Mouse (Mus musculus) bone marrow, adult 2 months (tissue): Measurements from ENCODE around the gene Kctd15. TPM values are rescaled to one million over a fixed set of nuclear protein-coding genes. Genes with fewer than 3 reads are reported as not detected.
A peak's percentile ranks its signal among the peaks of the same experiment; 100 is the strongest.

ENCODE experiments used
- H3K27ac ChIP-seq: fragments of 200-500 bp; 2 replicates; pipeline ENCODE4 v1.5.1; 2012; ENCODE audit warnings: low read depth, mild to moderate bottlenecking, control low read depth, inconsistent platforms, low read length; ENCODE audit not compliant: control insufficient read depth, poor library complexity, insufficient read depth
- H3K4me1 ChIP-seq: fragments of 200-500 bp; 2 replicates; pipeline ENCODE4 v1.6.1; 2011; ENCODE audit warnings: low read length; ENCODE audit not compliant: control insufficient read depth, insufficient read depth
- H3K4me3 ChIP-seq: fragments of 200-500 bp; replicated peaks from 2 replicates; pipeline ENCODE3; 2011; ENCODE audit warnings: mild to moderate bottlenecking, low read depth, low read length, control low read depth; ENCODE audit not compliant: control insufficient read depth
- CTCF ChIP-seq: fragments of 200-500 bp; IDR thresholded peaks from 2 replicates; pipeline ENCODE4 v1.5.1; 2011; ENCODE audit warnings: low read length, control low read depth; ENCODE audit not compliant: control insufficient read depth, insufficient read depth
- POLR2A ChIP-seq: fragments of 200-500 bp; IDR thresholded peaks from 2 replicates; pipeline ENCODE4 v1.6.1; 2011; ENCODE audit warnings: low read depth, mild to moderate bottlenecking, control low read depth, low read length, borderline replicate concordance; ENCODE audit not compliant: control insufficient read depth
- WGBS: fragments of 180-500 bp; shearing (Covaris S2); methylation state at CpG from one replicate; pipeline ENCODE4 v1.1.7; 2018; 5-methylcytosine and 5-hydroxymethylcytosine counted together
- polyA plus RNA-seq: library from polyadenylated mRNA; stranded (reverse); fragments of >200 nt; gene quantifications from 2 replicates; pipeline ENCODE4 v1.2.4, GENCODE M21; 2011; ENCODE audit warnings: low replicate concordance; ENCODE audit not compliant: missing spikeins, insufficient read depth, insufficient read length

The Kctd15 gene
- polyA plus RNA-seq, 1 experiment: 0.80 TPM

GRCm38 (mm10) chr7:34690111-34690510 lies 33.6 kb upstream of the Kctd15 start:
- 76% methylated on average over 13 of the region's 13 CpGs for WGBS
- H3K4me1 ChIP-seq: no peaks in the 10 kb centered on the region
- TF ChIP-seq CTCF (no peak), POLR2A (no peak)
- no peak overlapping the region for H3K27ac ChIP-seq
- no peak overlapping the region for H3K4me3 ChIP-seq

GRCm38 (mm10) chr7:34689028-34689427 lies 32.5 kb upstream of the Kctd15 start:
- WGBS: 39% methylated on average over 6 of the region's 6 CpGs
- no peak overlapping the region for H3K27ac ChIP-seq
- H3K4me1 ChIP-seq: no peaks in the 10 kb centered on the region
- no peak overlapping the region for H3K4me3 ChIP-seq
- TF ChIP-seq CTCF (no peak), POLR2A (no peak)

GRCm38 (mm10) chr7:34685801-34686200 lies 29.3 kb upstream of the Kctd15 start:
- WGBS: 26% methylated on average over 7 of the region's 7 CpGs
- Histone ChIP-seq H3K4me3 (no peak overlapping the region), H3K4me1 (no peaks in the 10 kb centered on the region), H3K27ac (no peak overlapping the region)
- TF ChIP-seq POLR2A: no peak

- no peaks in the 10 kb centered on the region for H3K4me1 ChIP-seq
- no peak overlapping the region for H3K27ac ChIP-seq
- WGBS: 59% methylated on average over 4 of the region's 4 CpGs
- H3K4me3 ChIP-seq: no peak overlapping the region
- TF ChIP-seq POLR2A (no peak), CTCF (no peak)
Measured at GRCm38 (mm10) chr7:34685176-34685575, 28.6 kb upstream of the Kctd15 start.

GRCm38 (mm10) chr7:34680771-34681421 lies 24.4 kb upstream of the Kctd15 start:
- H3K27ac ChIP-seq: no peak overlapping the region
- WGBS: 69% methylated on average over 15 of the region's 15 CpGs
- no peaks in the 10 kb centered on the region for H3K4me1 ChIP-seq
- TF ChIP-seq CTCF (no peak), POLR2A (no peak)
- no peak overlapping the region for H3K4me3 ChIP-seq

GRCm38 (mm10) chr7:34679886-34680285 lies 23.4 kb upstream of the Kctd15 start:
- H3K27ac ChIP-seq: no peak overlapping the region
- no peaks in the 10 kb centered on the region for H3K4me1 ChIP-seq
- H3K4me3 ChIP-seq: no peak overlapping the region
- WGBS: 38% methylated on average over 2 of the region's 2 CpGs
- TF ChIP-seq POLR2A (no peak), CTCF (no peak)

GRCm38 (mm10) chr7:34675831-34676514 lies 19.4 kb upstream of the Kctd15 start:
- H3K4me3 ChIP-seq: no peak overlapping the region
- no peak overlapping the region for H3K27ac ChIP-seq
- TF ChIP-seq CTCF (peak; percentile 65), POLR2A (no peak)
- H3K4me1 ChIP-seq: no peaks in the 10 kb centered on the region
- WGBS: 14% methylated on average over 33 of the region's 33 CpGs

- no peak for TF ChIP-seq POLR2A
- TF ChIP-seq CTCF: no peak
- 20% methylated on average over 42 of the region's 42 CpGs for WGBS
- no peaks in the 10 kb centered on the region for H3K4me1 ChIP-seq
- no peak overlapping the region for H3K4me3 ChIP-seq
- no peak overlapping the region for H3K27ac ChIP-seq
Measured at GRCm38 (mm10) chr7:34675120-34675790, 18.7 kb upstream of the Kctd15 start.

- H3K4me1 ChIP-seq: no peaks in the 10 kb centered on the region
- H3K4me3 ChIP-seq: no peak overlapping the region
- 62% methylated on average over 4 of the region's 4 CpGs for WGBS
- TF ChIP-seq CTCF (no peak), POLR2A (no peak)
- no peak overlapping the region for H3K27ac ChIP-seq
Measured at GRCm38 (mm10) chr7:34672916-34673315, 16.4 kb upstream of the Kctd15 start.
